Mouse (Mus musculus) thymus, adult 2 months (tissue): Measurements from ENCODE around the gene Ptrh2.

ENCODE experiments used
- CTCF ChIP-seq: fragments of 200-500 bp; IDR thresholded peaks from 2 replicates; pipeline ENCODE4 v1.5.1; 2012; ENCODE audit warnings: mild to moderate bottlenecking, control low read depth, low read length, moderate library complexity, borderline replicate concordance; ENCODE audit not compliant: control insufficient read depth, poor library complexity, insufficient read depth; ENCODE audit errors: extremely low read depth
- POLR2A ChIP-seq: fragments of 200-500 bp; IDR thresholded peaks from 2 replicates; pipeline ENCODE4 v1.6.1; 2012; ENCODE audit warnings: mild to moderate bottlenecking, low read length, control low read depth, moderate library complexity; ENCODE audit not compliant: control insufficient read depth, poor library complexity, insufficient read depth; ENCODE audit errors: extremely low read depth

- no peak for TF ChIP-seq CTCF
- TF ChIP-seq POLR2A: no peak
Observed at GRCm38 (mm10) chr11:86734241-86734939, 50.6 kb downstream of the Ptrh2 start.
